Mouse (Mus musculus): ENCODE measurements around the gene Dlec1. TPM values are rescaled to one million over a fixed set of nuclear protein-coding genes. Genes with fewer than 3 reads are reported as not detected.

Gene Dlec1
- polyA plus RNA-seq, 1 experiment from 2014 or later = 0.05 TPM

DNA sequence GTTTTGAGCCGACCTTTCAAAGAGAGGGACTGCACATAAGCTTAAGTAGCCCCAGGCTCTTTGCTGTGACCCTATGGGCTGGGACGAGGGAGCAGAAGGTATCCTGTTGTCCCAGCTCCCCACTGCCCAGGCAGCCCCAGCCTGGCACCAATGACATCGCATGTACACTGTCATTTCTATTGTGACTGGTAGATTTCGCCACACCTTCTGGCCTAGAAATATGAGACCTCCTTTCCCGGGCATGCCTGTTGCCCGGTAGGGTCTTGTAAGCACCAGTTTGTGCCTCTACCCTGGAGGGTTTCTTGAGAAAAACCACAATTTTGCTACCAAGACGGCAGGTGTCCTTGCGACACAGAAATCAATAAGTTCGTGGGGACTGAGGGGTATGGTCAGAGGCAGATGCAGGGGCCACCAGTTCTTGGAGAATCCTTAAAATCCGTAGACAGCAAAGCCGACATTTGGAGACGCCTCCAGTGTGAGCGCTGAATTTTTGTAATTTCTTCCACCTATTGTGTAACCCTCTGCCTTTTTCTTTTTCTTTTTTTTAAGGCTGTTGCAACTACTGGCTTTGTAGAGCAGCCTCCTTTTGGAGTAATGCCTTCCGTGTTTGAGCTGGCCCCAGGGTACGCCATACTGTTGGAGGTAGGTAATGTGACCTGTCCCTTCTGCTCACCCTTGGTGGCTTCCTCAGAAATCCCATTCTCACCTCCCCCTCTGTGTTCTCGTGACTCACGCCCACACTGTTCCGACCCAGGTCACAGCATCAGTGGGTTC, 20.5 kb downstream of the Dlec1 start:
- TF ChIP-seq EP300 (IDR thresholded peaks at IDR 0.05; ENCODE audit: low read depth) (no peak), CTCF (IDR thresholded peaks at IDR 0.05; ENCODE audit: low read depth) (no peak)
- DNase-seq (no peak), ATAC-seq (no peak)
- H3K9me3 ChIP-seq (ENCODE audit: low read length) = no peaks in the 10 kb centered on the region
- H3K4me2 ChIP-seq (ENCODE audit: low read depth, low read length) = no peak overlapping the region
- no peak overlapping the region for H3K9ac ChIP-seq (replicated peaks)
- no peaks in the 10 kb centered on the region for H3K27me3 ChIP-seq (ENCODE audit: insufficient read depth, low read length)
- no peaks in the 10 kb centered on the region for H3K4me1 ChIP-seq (ENCODE audit: insufficient read depth)
- H3K4me3 ChIP-seq (ENCODE audit: low read depth, low read length) = no peak overlapping the region
- H3K36me3 ChIP-seq (replicated peaks; ENCODE audit: insufficient read depth, low read length) = no peaks in the 10 kb centered on the region
- H3K27ac ChIP-seq (ENCODE audit: low read depth) = no peak overlapping the region
- WGBS (ENCODE audit: insufficient replicate concordance) = 67% methylated on average over 18 of the region's 18 CpGs

DNA sequence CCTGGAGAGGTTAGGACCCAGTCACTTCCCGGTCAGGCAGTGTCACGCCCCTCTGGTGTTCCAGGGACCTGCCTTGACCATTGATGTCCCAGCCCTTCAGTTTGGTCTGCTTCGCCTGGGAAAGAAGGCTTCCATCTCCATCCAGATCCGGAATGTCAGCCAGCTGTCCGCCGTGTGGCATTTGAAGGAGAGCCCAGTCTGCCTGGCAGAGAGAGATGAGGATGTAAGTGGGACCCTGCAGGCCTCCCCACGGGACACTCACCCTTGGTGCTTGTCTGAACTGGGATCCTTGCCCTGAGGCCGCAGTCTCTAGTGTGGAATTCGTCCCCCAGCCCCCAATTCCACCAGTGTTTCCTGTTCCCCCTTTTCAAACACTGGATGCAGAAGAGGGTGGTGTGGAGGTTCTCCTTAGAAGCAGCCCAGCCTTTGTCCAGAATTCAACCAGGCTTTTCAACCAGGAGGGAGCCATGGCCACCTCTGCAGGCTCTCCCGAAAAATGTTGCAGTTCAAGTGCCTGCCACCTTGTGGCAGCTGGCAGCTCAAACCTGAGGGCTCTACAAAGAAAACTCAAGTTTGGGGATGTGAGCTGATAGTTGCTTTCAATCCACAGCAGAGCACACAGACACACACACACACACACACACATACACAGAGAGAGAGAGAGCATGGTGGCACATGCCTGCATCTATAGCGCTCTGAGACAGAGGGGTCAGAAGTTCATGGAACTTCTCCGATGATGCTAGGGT, 26.3 kb downstream of the Dlec1 start:
- Histone ChIP-seq H3K4me1 (ENCODE audit: insufficient read depth) (no peaks in the 10 kb centered on the region), H3K36me3 (replicated peaks; ENCODE audit: insufficient read depth, low read length) (no peaks in the 10 kb centered on the region), H3K4me2 (ENCODE audit: low read depth, low read length) (no peak overlapping the region), H3K27ac (ENCODE audit: low read depth) (no peak overlapping the region), H3K4me3 (ENCODE audit: low read depth, low read length) (no peak overlapping the region), H3K27me3 (ENCODE audit: insufficient read depth, low read length) (no peaks in the 10 kb centered on the region), H3K9ac (replicated peaks) (no peak overlapping the region), H3K9me3 (ENCODE audit: low read length) (no peaks in the 10 kb centered on the region)
- ATAC-seq (no peak), DNase-seq (no peak)
- 80% methylated on average over 12 of the region's 12 CpGs for WGBS (ENCODE audit: insufficient replicate concordance)
- no peak for TF ChIP-seq EP300 (IDR thresholded peaks at IDR 0.05; ENCODE audit: low read depth)
- TF ChIP-seq CTCF (IDR thresholded peaks at IDR 0.05; ENCODE audit: low read depth) = no peak

DNA sequence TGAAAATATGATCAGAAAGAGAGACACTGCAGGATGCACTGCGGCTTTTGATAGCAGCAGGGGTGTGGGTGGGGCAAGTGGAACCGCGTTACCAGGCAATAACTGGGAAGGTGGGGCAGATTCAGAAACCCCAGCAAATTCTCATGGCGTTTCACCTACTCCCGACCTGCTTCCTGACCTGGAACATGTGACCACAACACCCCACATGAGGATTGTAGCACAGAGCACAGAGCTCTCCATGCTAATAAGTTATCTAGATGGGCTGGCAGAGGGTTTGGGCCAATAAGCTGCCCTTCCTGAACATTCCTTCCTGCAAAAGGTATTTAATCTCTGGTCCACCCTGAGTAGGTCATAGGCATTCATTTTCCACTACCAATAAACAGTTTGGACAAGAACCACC, 28.4 kb downstream of the Dlec1 start:
- no peak overlapping the region for H3K4me3 ChIP-seq (ENCODE audit: low read depth, low read length)
- 43% methylated on average over 5 of the region's 5 CpGs for WGBS (ENCODE audit: insufficient replicate concordance)
- DNase-seq (no peak), ATAC-seq (no peak)
- H3K27ac ChIP-seq (ENCODE audit: low read depth) = no peak overlapping the region
- no peaks in the 10 kb centered on the region for H3K27me3 ChIP-seq (ENCODE audit: insufficient read depth, low read length)
- no peak overlapping the region for H3K9ac ChIP-seq (replicated peaks)
- H3K4me2 ChIP-seq (ENCODE audit: low read depth, low read length) = no peak overlapping the region
- no peaks in the 10 kb centered on the region for H3K9me3 ChIP-seq (ENCODE audit: low read length)
- H3K4me1 ChIP-seq (ENCODE audit: insufficient read depth) = no peaks in the 10 kb centered on the region
- no peaks in the 10 kb centered on the region for H3K36me3 ChIP-seq (replicated peaks; ENCODE audit: insufficient read depth, low read length)
- no peak for TF ChIP-seq EP300 (IDR thresholded peaks at IDR 0.05; ENCODE audit: low read depth)
- TF ChIP-seq CTCF (IDR thresholded peaks at IDR 0.05; ENCODE audit: low read depth) = no peak

DNA sequence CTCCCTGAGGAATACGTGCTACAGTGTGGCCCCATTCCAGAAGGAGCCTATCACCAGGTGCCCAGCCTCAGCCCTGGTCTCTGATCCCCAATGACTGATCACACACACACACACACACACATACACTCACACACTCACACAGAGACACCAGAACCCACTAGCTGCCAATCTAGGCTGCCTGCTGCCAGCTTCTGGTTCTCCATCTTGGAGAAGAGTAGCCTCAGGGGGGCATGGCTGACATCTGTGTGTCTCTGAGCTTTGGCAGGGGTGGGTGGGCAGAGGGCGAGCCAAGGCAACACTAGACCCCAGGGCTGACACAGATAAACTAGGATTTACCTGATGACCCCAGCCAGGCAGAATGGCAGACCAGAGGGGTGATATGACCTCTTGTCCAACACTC, 36.6 kb downstream of the Dlec1 start:
- TF ChIP-seq CTCF (IDR thresholded peaks at IDR 0.05; ENCODE audit: low read depth) (no peak), EP300 (IDR thresholded peaks at IDR 0.05; ENCODE audit: low read depth) (no peak)
- no peaks in the 10 kb centered on the region for H3K27me3 ChIP-seq (ENCODE audit: insufficient read depth, low read length)
- no peaks in the 10 kb centered on the region for H3K4me1 ChIP-seq (ENCODE audit: insufficient read depth)
- H3K9me3 ChIP-seq (ENCODE audit: low read length) = no peaks in the 10 kb centered on the region
- H3K4me2 ChIP-seq (ENCODE audit: low read depth, low read length) = no peak overlapping the region
- no peak overlapping the region for H3K9ac ChIP-seq (replicated peaks)
- H3K4me3 ChIP-seq (ENCODE audit: low read depth, low read length) = no peak overlapping the region
- H3K27ac ChIP-seq (ENCODE audit: low read depth) = no peak overlapping the region
- WGBS (ENCODE audit: insufficient replicate concordance) = 64% methylated on average over 2 of the region's 2 CpGs
- H3K36me3 ChIP-seq (replicated peaks; ENCODE audit: insufficient read depth, low read length) = no peaks in the 10 kb centered on the region
- no peak for DNase-seq
- ATAC-seq = no peak

DNA sequence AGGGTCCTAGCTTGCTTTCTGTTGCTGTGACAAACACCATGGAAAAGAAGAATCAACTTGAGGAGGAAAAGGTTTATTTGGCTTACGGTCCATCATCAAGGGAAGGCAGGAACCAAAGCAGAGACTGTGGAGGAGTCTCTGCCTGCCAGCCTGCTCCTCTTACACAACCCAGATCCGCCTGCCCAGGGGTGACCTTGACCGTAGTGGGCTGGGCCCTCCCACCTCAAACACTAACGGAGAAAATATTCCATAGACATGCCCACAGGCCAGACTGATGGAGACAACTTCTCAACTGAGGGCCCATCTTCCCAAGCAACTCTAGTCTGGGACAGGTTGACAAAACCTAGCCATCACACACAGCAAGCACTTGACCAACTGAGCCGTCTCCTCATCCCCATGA, 39.8 kb downstream of the Dlec1 start:
- H3K4me3 ChIP-seq (ENCODE audit: low read depth, low read length) = no peak overlapping the region
- ATAC-seq (peak; percentile 33; the same call in 1 of the 2 replicates), DNase-seq (no peak)
- TF ChIP-seq EP300 (IDR thresholded peaks at IDR 0.05; ENCODE audit: low read depth) (no peak), CTCF (IDR thresholded peaks at IDR 0.05; ENCODE audit: low read depth) (no peak)
- WGBS (ENCODE audit: insufficient replicate concordance) = 61% methylated on average over 5 of the region's 5 CpGs
- no peak overlapping the region for H3K4me2 ChIP-seq (ENCODE audit: low read depth, low read length)
- no peaks in the 10 kb centered on the region for H3K36me3 ChIP-seq (replicated peaks; ENCODE audit: insufficient read depth, low read length)
- no peak overlapping the region for H3K9ac ChIP-seq (replicated peaks)
- H3K4me1 ChIP-seq (ENCODE audit: insufficient read depth) = no peaks in the 10 kb centered on the region
- no peaks in the 10 kb centered on the region for H3K9me3 ChIP-seq (ENCODE audit: low read length)
- H3K27ac ChIP-seq (ENCODE audit: low read depth) = no peak overlapping the region
- no peaks in the 10 kb centered on the region for H3K27me3 ChIP-seq (ENCODE audit: insufficient read depth, low read length)

DNA sequence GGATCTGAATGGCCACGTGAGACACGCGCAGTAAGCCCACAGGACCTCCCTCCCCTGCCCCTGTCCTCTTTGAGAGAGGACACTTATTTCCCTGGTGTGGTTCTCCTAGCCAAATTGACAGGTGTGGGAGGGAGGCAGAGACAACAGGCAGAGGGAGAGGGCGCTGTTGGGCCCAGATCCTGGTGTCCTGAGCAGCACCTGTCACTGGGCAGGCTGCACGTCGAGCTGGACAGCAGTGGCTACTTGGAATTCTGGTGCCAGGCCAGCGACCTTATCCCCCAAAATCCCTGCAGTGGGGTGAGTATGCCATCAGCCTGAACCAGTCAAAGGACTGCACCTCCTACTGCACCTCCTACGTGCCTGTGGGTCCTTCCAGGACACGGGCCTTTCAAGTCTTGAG, 41.1 kb downstream of the Dlec1 start:
- no peak for DNase-seq

More for the DNA sequence above, 41.1 kb downstream of the Dlec1 start:
- Histone ChIP-seq H3K4me3 (ENCODE audit: low read depth, low read length) (no peak overlapping the region), H3K27ac (ENCODE audit: low read depth) (no peak overlapping the region), H3K27me3 (ENCODE audit: insufficient read depth, low read length) (no peaks in the 10 kb centered on the region), H3K9ac (replicated peaks) (no peak overlapping the region), H3K9me3 (ENCODE audit: low read length) (no peaks in the 10 kb centered on the region), H3K4me1 (ENCODE audit: insufficient read depth) (no peaks in the 10 kb centered on the region), H3K4me2 (ENCODE audit: low read depth, low read length) (no peak overlapping the region), H3K36me3 (replicated peaks; ENCODE audit: insufficient read depth, low read length) (no peaks in the 10 kb centered on the region)
- 67% methylated on average over 9 of the region's 9 CpGs for WGBS (ENCODE audit: insufficient replicate concordance)
- no peak for ATAC-seq
- no peak for TF ChIP-seq EP300 (IDR thresholded peaks at IDR 0.05; ENCODE audit: low read depth)
- peak; percentile 28 for TF ChIP-seq CTCF (IDR thresholded peaks at IDR 0.05; ENCODE audit: low read depth)
